Mouse (Mus musculus): ENCODE results near the gene S100a9. TPM values are rescaled to one million over a fixed set of nuclear protein-coding genes. Genes with fewer than 3 reads are reported as not detected.

The S100a9 gene
- polyA plus RNA-seq, 1 experiment from 2014 or later: 2.3 TPM

- Histone ChIP-seq H3K4me3 (ENCODE audit: low read depth, low read length) (no peak overlapping the region), H3K36me3 (ENCODE audit: control insufficient read depth, insufficient read depth, low read length) (no peaks in the 10 kb centered on the region), H3K27me3 (ENCODE audit: control insufficient read depth, insufficient read depth, low read length) (no peaks in the 10 kb centered on the region), H3K27ac (replicated peaks; ENCODE audit: low read depth, low read length) (no peak overlapping the region), H3K9me3 (ENCODE audit: control insufficient read depth, low read length) (no peaks in the 10 kb centered on the region), H3K9ac (ENCODE audit: low read length) (no peak overlapping the region), H3K4me1 (ENCODE audit: control insufficient read depth, insufficient read depth, low read length) (no peaks in the 10 kb centered on the region), H3K4me2 (ENCODE audit: low read depth, severe bottlenecking) (no peak overlapping the region)
- 73% methylated on average over 3 of the region's 3 CpGs for WGBS
- no peak for ATAC-seq (ENCODE audit: insufficient number of reproducible peaks, low FRiP score, low TSS enrichment, low read depth)
- DNase-seq (ENCODE audit: low spot score): no peak
These were observed 16.9 kb downstream of the S100a9 start for GRCm38 (mm10) chr3:90678656-90679055.

- H3K9me3 ChIP-seq (ENCODE audit: control insufficient read depth, low read length): no peaks in the 10 kb centered on the region
- H3K36me3 ChIP-seq (ENCODE audit: control insufficient read depth, insufficient read depth, low read length): no peaks in the 10 kb centered on the region
- no peak within 1 kb of the TSS for H3K4me2 ChIP-seq (ENCODE audit: low read depth, severe bottlenecking)
- ATAC-seq (ENCODE audit: insufficient number of reproducible peaks, low FRiP score, low TSS enrichment, low read depth) (no peak), DNase-seq (ENCODE audit: low spot score) (no peak)
- WGBS: 70% methylated on average over 8 of the region's 8 CpGs
- H3K27ac ChIP-seq (replicated peaks; ENCODE audit: low read depth, low read length): no peak within 1 kb of the TSS
- no peak within 1 kb of the TSS for H3K4me3 ChIP-seq (ENCODE audit: low read depth, low read length)
- H3K27me3 ChIP-seq (ENCODE audit: control insufficient read depth, insufficient read depth, low read length): no peaks in the 10 kb centered on the region
- H3K9ac ChIP-seq (ENCODE audit: low read length): no peak within 1 kb of the TSS
- H3K4me1 ChIP-seq (ENCODE audit: control insufficient read depth, insufficient read depth, low read length): no peaks in the 10 kb centered on the region
These were observed 26.7 kb downstream of the S100a9 start, which contains the start of gene S100a8 for GRCm38 (mm10) chr3:90668846-90669245. TSS of gene S100a8 (plus strand) at chr3:90668978.

GRCm38 (mm10) chr3:90664219-90664618, 31.3 kb downstream of the S100a9 start:
- no peak for DNase-seq (ENCODE audit: low spot score)
- 81% methylated on average over 2 of the region's 2 CpGs for WGBS
- no peaks in the 10 kb centered on the region for H3K36me3 ChIP-seq (ENCODE audit: control insufficient read depth, insufficient read depth, low read length)
- H3K9me3 ChIP-seq (ENCODE audit: control insufficient read depth, low read length): no peaks in the 10 kb centered on the region
- no peaks in the 10 kb centered on the region for H3K27me3 ChIP-seq (ENCODE audit: control insufficient read depth, insufficient read depth, low read length)
- no peaks in the 10 kb centered on the region for H3K4me1 ChIP-seq (ENCODE audit: control insufficient read depth, insufficient read depth, low read length)
- no peak for ATAC-seq (ENCODE audit: insufficient number of reproducible peaks, low FRiP score, low TSS enrichment, low read depth)
- H3K9ac ChIP-seq (ENCODE audit: low read length): no peak overlapping the region
- no peak overlapping the region for H3K4me3 ChIP-seq (ENCODE audit: low read depth, low read length)
- no peak overlapping the region for H3K27ac ChIP-seq (replicated peaks; ENCODE audit: low read depth, low read length)
- no peak overlapping the region for H3K4me2 ChIP-seq (ENCODE audit: low read depth, severe bottlenecking)

GRCm38 (mm10) chr3:90659364-90660044, 36.0 kb downstream of the S100a9 start:
- Histone ChIP-seq H3K4me1 (ENCODE audit: control insufficient read depth, insufficient read depth, low read length) (no peaks in the 10 kb centered on the region), H3K9ac (ENCODE audit: low read length) (no peak overlapping the region), H3K4me3 (ENCODE audit: low read depth, low read length) (no peak overlapping the region), H3K9me3 (ENCODE audit: control insufficient read depth, low read length) (no peaks in the 10 kb centered on the region), H3K27ac (replicated peaks; ENCODE audit: low read depth, low read length) (no peak overlapping the region), H3K27me3 (ENCODE audit: control insufficient read depth, insufficient read depth, low read length) (no peaks in the 10 kb centered on the region), H3K4me2 (ENCODE audit: low read depth, severe bottlenecking) (no peak overlapping the region), H3K36me3 (ENCODE audit: control insufficient read depth, insufficient read depth, low read length) (no peaks in the 10 kb centered on the region)
- ATAC-seq (ENCODE audit: insufficient number of reproducible peaks, low FRiP score, low TSS enrichment, low read depth) (no peak), DNase-seq (ENCODE audit: low spot score) (no peak)

GRCm38 (mm10) chr3:90657405-90657804, 38.1 kb downstream of the S100a9 start:
- no peak overlapping the region for H3K4me3 ChIP-seq (ENCODE audit: low read depth, low read length)
- no peak overlapping the region for H3K9ac ChIP-seq (ENCODE audit: low read length)
- DNase-seq (ENCODE audit: low spot score) (no peak), ATAC-seq (ENCODE audit: insufficient number of reproducible peaks, low FRiP score, low TSS enrichment, low read depth) (no peak)
- H3K4me1 ChIP-seq (ENCODE audit: control insufficient read depth, insufficient read depth, low read length): no peaks in the 10 kb centered on the region
- no peaks in the 10 kb centered on the region for H3K9me3 ChIP-seq (ENCODE audit: control insufficient read depth, low read length)
- H3K27me3 ChIP-seq (ENCODE audit: control insufficient read depth, insufficient read depth, low read length): no peaks in the 10 kb centered on the region
- 68% methylated on average over 4 of the region's 4 CpGs for WGBS
- no peak overlapping the region for H3K4me2 ChIP-seq (ENCODE audit: low read depth, severe bottlenecking)
- no peak overlapping the region for H3K27ac ChIP-seq (replicated peaks; ENCODE audit: low read depth, low read length)
- no peaks in the 10 kb centered on the region for H3K36me3 ChIP-seq (ENCODE audit: control insufficient read depth, insufficient read depth, low read length)

- Histone ChIP-seq H3K36me3 (ENCODE audit: control insufficient read depth, insufficient read depth, low read length) (no peaks in the 10 kb centered on the region), H3K9me3 (ENCODE audit: control insufficient read depth, low read length) (no peaks in the 10 kb centered on the region), H3K27ac (replicated peaks; ENCODE audit: low read depth, low read length) (no peak within 1 kb of the TSS), H3K4me2 (ENCODE audit: low read depth, severe bottlenecking) (no peak within 1 kb of the TSS), H3K4me1 (ENCODE audit: control insufficient read depth, insufficient read depth, low read length) (no peaks in the 10 kb centered on the region), H3K4me3 (ENCODE audit: low read depth, low read length) (no peak within 1 kb of the TSS), H3K27me3 (ENCODE audit: control insufficient read depth, insufficient read depth, low read length) (no peaks in the 10 kb centered on the region), H3K9ac (ENCODE audit: low read length) (no peak within 1 kb of the TSS)
- DNase-seq (ENCODE audit: low spot score) (no peak), ATAC-seq (ENCODE audit: insufficient number of reproducible peaks, low FRiP score, low TSS enrichment, low read depth) (no peak)
These were observed 41.8 kb downstream of the S100a9 start, which contains the start of gene S100a7a for GRCm38 (mm10) chr3:90653717-90654116. TSS of gene S100a7a (plus strand) at chr3:90654017.

- H3K4me3 ChIP-seq (ENCODE audit: low read depth, low read length): no peak overlapping the region
- no peaks in the 10 kb centered on the region for H3K27me3 ChIP-seq (ENCODE audit: control insufficient read depth, insufficient read depth, low read length)
- WGBS: 33% methylated on average over 5 of the region's 5 CpGs
- H3K36me3 ChIP-seq (ENCODE audit: control insufficient read depth, insufficient read depth, low read length): no peaks in the 10 kb centered on the region
- no peak overlapping the region for H3K27ac ChIP-seq (replicated peaks; ENCODE audit: low read depth, low read length)
- H3K9me3 ChIP-seq (ENCODE audit: control insufficient read depth, low read length): no peaks in the 10 kb centered on the region
- no peaks in the 10 kb centered on the region for H3K4me1 ChIP-seq (ENCODE audit: control insufficient read depth, insufficient read depth, low read length)
- ATAC-seq (ENCODE audit: insufficient number of reproducible peaks, low FRiP score, low TSS enrichment, low read depth) (peak; percentile 63; the same call in 1 of the 2 replicates), DNase-seq (ENCODE audit: low spot score) (peak; percentile 85)
- H3K9ac ChIP-seq (ENCODE audit: low read length): no peak overlapping the region
- H3K4me2 ChIP-seq (ENCODE audit: low read depth, severe bottlenecking): no peak overlapping the region
These were observed 42.5 kb downstream of the S100a9 start for GRCm38 (mm10) chr3:90652878-90653508.

GRCm38 (mm10) chr3:90649832-90650231, 45.7 kb downstream of the S100a9 start:
- Histone ChIP-seq H3K36me3 (ENCODE audit: control insufficient read depth, insufficient read depth, low read length) (no peaks in the 10 kb centered on the region), H3K9me3 (ENCODE audit: control insufficient read depth, low read length) (no peaks in the 10 kb centered on the region), H3K27ac (replicated peaks; ENCODE audit: low read depth, low read length) (no peak overlapping the region), H3K4me1 (ENCODE audit: control insufficient read depth, insufficient read depth, low read length) (no peaks in the 10 kb centered on the region), H3K4me3 (ENCODE audit: low read depth, low read length) (no peak overlapping the region), H3K27me3 (ENCODE audit: control insufficient read depth, insufficient read depth, low read length) (no peaks in the 10 kb centered on the region), H3K9ac (ENCODE audit: low read length) (no peak overlapping the region), H3K4me2 (ENCODE audit: low read depth, severe bottlenecking) (no peak overlapping the region)
- no peak for DNase-seq (ENCODE audit: low spot score)
- 92% methylated on average over 2 of the region's 2 CpGs for WGBS
- no peak for ATAC-seq (ENCODE audit: insufficient number of reproducible peaks, low FRiP score, low TSS enrichment, low read depth)

All from limb, embryonic 11.5 days (tissue).